Mouse (Mus musculus): ENCODE measurements around the gene Ppox. TPM values are rescaled to one million over a fixed set of nuclear protein-coding genes. Genes with fewer than 3 reads are reported as not detected.

Ppox gene
- polyA plus RNA-seq, 1 experiment = 9.0 TPM

DNA sequence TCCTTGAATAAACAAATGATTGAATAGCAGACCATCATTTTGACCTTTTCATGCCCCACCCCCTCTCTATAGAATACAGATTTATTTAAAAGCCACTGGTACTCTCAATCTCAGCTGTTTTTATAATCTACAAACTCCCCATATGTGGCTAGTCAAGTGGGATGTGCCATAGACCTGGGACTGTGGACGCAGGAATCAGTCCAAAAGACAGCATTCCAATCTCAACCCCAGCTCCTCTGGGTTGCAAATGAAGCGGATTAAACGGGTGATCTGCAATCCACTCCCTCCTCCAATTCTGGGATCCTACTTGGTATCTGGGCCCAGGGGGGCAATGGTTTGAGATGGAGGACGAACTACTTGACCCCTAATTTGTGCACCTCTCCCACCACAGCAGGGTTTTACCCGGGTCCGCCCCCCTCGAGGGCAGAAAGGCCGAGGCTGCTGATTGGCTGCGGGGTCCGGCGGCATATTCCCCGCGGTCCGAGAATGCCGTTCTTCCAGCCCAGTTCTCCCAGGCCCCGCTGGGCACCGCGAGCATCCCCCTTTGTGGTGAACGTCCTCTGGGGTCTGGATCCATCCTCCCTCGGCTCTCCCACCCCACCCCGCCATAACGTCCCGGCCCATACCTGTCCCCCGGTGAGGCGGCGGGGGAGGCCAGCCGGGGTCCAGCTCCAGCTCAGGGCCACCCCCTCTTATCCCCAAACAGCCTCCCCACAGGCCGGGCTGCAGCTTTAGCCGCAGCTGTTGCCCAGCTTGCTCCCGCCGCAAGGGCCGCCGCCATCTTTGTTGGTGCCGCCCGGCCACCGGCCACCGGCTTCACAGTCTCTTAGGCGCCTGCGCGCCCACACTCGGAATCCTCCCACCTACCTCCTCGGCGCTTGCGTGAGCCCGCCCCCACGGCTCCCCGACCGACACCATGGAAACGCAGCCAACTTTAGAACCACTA lies 6.4 kb upstream of the Ppox start, which contains the start of gene Usp21:
TSS of gene Usp21 (minus strand) at position 856 of the 946 bp plus-strand sequence.
- Histone ChIP-seq H3K79me2 (ENCODE audit: control insufficient read depth, insufficient read depth) (peaks cover 40% of the 10 kb centered on the region), H3K27me3 (ENCODE audit: control insufficient read depth, insufficient read depth, insufficient read length) (no peaks in the 10 kb centered on the region), H3K4me3 (ENCODE audit: insufficient read depth, poor library complexity, severe bottlenecking) (peak within 1 kb of the TSS; percentile 73), H3K36me3 (ENCODE audit: control insufficient read depth, insufficient read depth) (peaks cover 41% of the 10 kb centered on the region), H3ac (ENCODE audit: control insufficient read depth, insufficient read length, low read depth) (peak within 1 kb of the TSS; percentile 82), H3K79me3 (ENCODE audit: low read depth) (peaks cover 13% of the 10 kb centered on the region)
- TF ChIP-seq CTCF (IDR thresholded peaks at IDR 0.05; ENCODE audit: control insufficient read depth, insufficient read depth, insufficient read length) (no peak), CEBPB (IDR thresholded peaks at IDR 0.05; ENCODE audit: low read depth) (no peak), MYOD1 (IDR thresholded peaks at IDR 0.05; ENCODE audit: control insufficient read depth, insufficient read length, low read depth) (no peak), MYOG (IDR thresholded peaks at IDR 0.05; ENCODE audit: control insufficient read depth, extremely low read depth, insufficient read length) (no peak), FOSL1 (IDR thresholded peaks at IDR 0.05; ENCODE audit: insufficient read depth, low read length, poor library complexity, severe bottlenecking) (no peak), MAX (IDR thresholded peaks at IDR 0.05) (no peak), USF1 (IDR thresholded peaks at IDR 0.05; ENCODE audit: low read depth) (no peak)

DNA sequence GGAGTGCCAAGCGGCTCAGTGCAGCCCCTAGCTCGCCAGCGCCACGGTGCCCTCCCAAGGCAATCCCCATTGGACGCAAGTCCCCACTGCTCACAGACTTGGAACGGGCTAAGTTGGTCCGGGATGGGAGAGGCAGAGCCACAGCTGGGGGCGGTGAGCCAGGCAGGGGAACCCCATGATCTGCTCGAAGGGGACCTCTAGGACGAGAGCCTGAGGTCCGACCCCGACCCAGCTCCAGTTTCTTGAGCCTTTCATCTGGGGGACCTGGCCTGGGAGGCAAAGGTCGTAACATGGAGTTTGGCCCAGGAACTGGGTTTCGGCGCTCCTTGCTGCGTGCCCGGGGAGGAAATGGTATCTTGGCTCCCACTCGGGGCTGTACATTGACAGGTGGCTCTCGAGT lies 5.5 kb upstream of the Ppox start:
- no peaks in the 10 kb centered on the region for H3K27me3 ChIP-seq (ENCODE audit: control insufficient read depth, insufficient read depth, insufficient read length)
- H3K79me3 ChIP-seq (ENCODE audit: low read depth) = peaks cover 9% of the 10 kb centered on the region
- TF ChIP-seq MYOD1 (IDR thresholded peaks at IDR 0.05; ENCODE audit: control insufficient read depth, insufficient read length, low read depth) (no peak), MYOG (IDR thresholded peaks at IDR 0.05; ENCODE audit: control insufficient read depth, extremely low read depth, insufficient read length) (no peak), USF1 (IDR thresholded peaks at IDR 0.05; ENCODE audit: low read depth) (no peak), CEBPB (IDR thresholded peaks at IDR 0.05; ENCODE audit: low read depth) (no peak), CTCF (IDR thresholded peaks at IDR 0.05; ENCODE audit: control insufficient read depth, insufficient read depth, insufficient read length) (no peak), FOSL1 (IDR thresholded peaks at IDR 0.05; ENCODE audit: insufficient read depth, low read length, poor library complexity, severe bottlenecking) (no peak), MAX (IDR thresholded peaks at IDR 0.05) (no peak)
- no peak overlapping the region for H3K4me3 ChIP-seq (ENCODE audit: insufficient read depth, poor library complexity, severe bottlenecking)
- H3K79me2 ChIP-seq (ENCODE audit: control insufficient read depth, insufficient read depth) = peaks cover 31% of the 10 kb centered on the region
- peaks cover 41% of the 10 kb centered on the region for H3K36me3 ChIP-seq (ENCODE audit: control insufficient read depth, insufficient read depth)
- no peak overlapping the region for H3ac ChIP-seq (ENCODE audit: control insufficient read depth, insufficient read length, low read depth)

GRCm38 (mm10) chr1:171285096-171285892 lies 4.3 kb upstream of the Ppox start:
- Histone ChIP-seq H3ac (ENCODE audit: control insufficient read depth, insufficient read length, low read depth) (no peak overlapping the region), H3K79me2 (ENCODE audit: control insufficient read depth, insufficient read depth) (peaks cover 22% of the 10 kb centered on the region), H3K36me3 (ENCODE audit: control insufficient read depth, insufficient read depth) (peaks cover 41% of the 10 kb centered on the region), H3K79me3 (ENCODE audit: low read depth) (peaks cover 7% of the 10 kb centered on the region), H3K4me3 (ENCODE audit: insufficient read depth, poor library complexity, severe bottlenecking) (no peak overlapping the region), H3K27me3 (ENCODE audit: control insufficient read depth, insufficient read depth, insufficient read length) (no peaks in the 10 kb centered on the region)
- TF ChIP-seq CTCF (IDR thresholded peaks at IDR 0.05; ENCODE audit: control insufficient read depth, insufficient read depth, insufficient read length) (no peak), MAX (IDR thresholded peaks at IDR 0.05) (no peak), MYOD1 (IDR thresholded peaks at IDR 0.05; ENCODE audit: control insufficient read depth, insufficient read length, low read depth) (no peak), CEBPB (IDR thresholded peaks at IDR 0.05; ENCODE audit: low read depth) (no peak), MYOG (IDR thresholded peaks at IDR 0.05; ENCODE audit: control insufficient read depth, extremely low read depth, insufficient read length) (no peak), USF1 (IDR thresholded peaks at IDR 0.05; ENCODE audit: low read depth) (no peak), FOSL1 (IDR thresholded peaks at IDR 0.05; ENCODE audit: insufficient read depth, low read length, poor library complexity, severe bottlenecking) (no peak)

- no peak overlapping the region for H3K4me3 ChIP-seq (ENCODE audit: insufficient read depth, poor library complexity, severe bottlenecking)
- H3K36me3 ChIP-seq (ENCODE audit: control insufficient read depth, insufficient read depth) = peaks cover 39% of the 10 kb centered on the region
- no peaks in the 10 kb centered on the region for H3K27me3 ChIP-seq (ENCODE audit: control insufficient read depth, insufficient read depth, insufficient read length)
- peaks cover 17% of the 10 kb centered on the region for H3K79me2 ChIP-seq (ENCODE audit: control insufficient read depth, insufficient read depth)
- no peak overlapping the region for H3ac ChIP-seq (ENCODE audit: control insufficient read depth, insufficient read length, low read depth)
- TF ChIP-seq FOSL1 (IDR thresholded peaks at IDR 0.05; ENCODE audit: insufficient read depth, low read length, poor library complexity, severe bottlenecking) (no peak), CTCF (IDR thresholded peaks at IDR 0.05; ENCODE audit: control insufficient read depth, insufficient read depth, insufficient read length) (no peak), MYOD1 (IDR thresholded peaks at IDR 0.05; ENCODE audit: control insufficient read depth, insufficient read length, low read depth) (no peak), MAX (IDR thresholded peaks at IDR 0.05) (no peak), CEBPB (IDR thresholded peaks at IDR 0.05; ENCODE audit: low read depth) (no peak), MYOG (IDR thresholded peaks at IDR 0.05; ENCODE audit: control insufficient read depth, extremely low read depth, insufficient read length) (no peak), USF1 (IDR thresholded peaks at IDR 0.05; ENCODE audit: low read depth) (no peak)
- peaks cover 7% of the 10 kb centered on the region for H3K79me3 ChIP-seq (ENCODE audit: low read depth)
Measured at GRCm38 (mm10) chr1:171284491-171284890, 3.5 kb upstream of the Ppox start.
